Mouse (Mus musculus) heart, adult 2 months (tissue): ENCODE data around the gene Olfml2b.

Experiments used
- CTCF ChIP-seq: fragments of 200-600 bp; IDR thresholded peaks from 2 replicates; pipeline ENCODE4 v1.8.1; 2022; ENCODE audit warnings: antibody characterized with exemption, mild to moderate bottlenecking, moderate library complexity
- POLR2A ChIP-seq: fragments of 200-500 bp; IDR thresholded peaks from 2 replicates; pipeline ENCODE4 v1.6.1; 2011; ENCODE audit warnings: mild to moderate bottlenecking, low read depth, low read length, control low read depth; ENCODE audit not compliant: insufficient read depth

GRCm38 (mm10) chr1:170651046-170651723, 6.9 kb downstream of the Olfml2b start:
- TF ChIP-seq CTCF (no peak), POLR2A (no peak)
